Mouse (Mus musculus) liver, embryonic 14.5 days (tissue): ENCODE results near the gene Alg14.

Experiments
- CTCF ChIP-seq: IDR thresholded peaks from 2 replicates; pipeline ENCODE4 v1.5.1; 2016; ENCODE audit warnings: antibody characterized with exemption, low read depth, control low read depth
- EP300 ChIP-seq: IDR thresholded peaks from 2 replicates; pipeline ENCODE4 v1.6.1; 2016; ENCODE audit warnings: antibody characterized with exemption, low read depth

DNA sequence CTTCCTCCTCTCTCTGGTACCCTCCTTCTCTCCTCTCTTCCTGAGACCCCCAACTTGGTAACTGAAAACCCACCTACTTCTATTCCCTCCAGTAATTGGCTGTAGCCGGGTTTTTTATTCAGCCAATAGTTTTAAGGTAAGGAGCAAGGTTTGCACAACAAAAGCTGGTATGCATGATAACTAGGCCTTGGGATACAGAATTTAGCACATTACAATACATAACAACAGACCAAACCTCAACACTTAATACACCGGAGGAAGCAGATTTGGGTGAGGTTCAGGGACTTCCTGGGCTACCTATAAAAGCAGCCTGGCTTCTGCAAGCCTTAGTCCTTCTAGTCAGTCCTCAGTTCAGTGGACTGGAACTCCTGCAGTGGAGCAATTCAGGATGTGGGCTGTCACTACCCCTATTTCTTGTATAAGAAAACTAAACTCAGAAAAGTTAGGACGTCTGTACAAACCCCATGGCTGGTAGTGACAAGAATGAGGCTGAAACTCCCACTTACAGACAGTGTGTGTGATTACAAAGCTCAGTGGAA is 96.0 kb downstream of the Alg14 start:
- no peak for TF ChIP-seq EP300
- TF ChIP-seq CTCF = no peak
